Mouse (Mus musculus) forebrain, postnatal 0 days (tissue): ENCODE results near the gene Kbtbd8. TPM values are rescaled to one million over a fixed set of nuclear protein-coding genes. Genes with fewer than 3 reads are reported as not detected.
A peak's percentile ranks its signal among the peaks of the same experiment; 100 is the strongest.

Source experiments
- ATAC-seq: fragments of 200-750 bp; cut with Nextera tagmentation; 2 replicates; pipeline ENCODE4 v1.8.0; 2017; ENCODE audit warnings: mild to moderate bottlenecking, moderate library complexity
- DNase-seq: peaks from one replicate; pipeline ENCODE4 v3.0.0-alpha.2; 2015
- H3K27ac ChIP-seq: fragments of 300-500 bp; sonication (generic); 2 replicates; pipeline ENCODE4 v1.5.1; 2014; ENCODE audit warnings: low read depth, mild to moderate bottlenecking, antibody characterized with exemption, low read length, moderate library complexity, mixed read lengths
- H3K27me3 ChIP-seq: fragments of 300-500 bp; sonication (generic); 2 replicates; pipeline ENCODE4 v1.6.1; 2014; ENCODE audit warnings: mild to moderate bottlenecking, low read length, mixed read lengths; ENCODE audit not compliant: insufficient read depth
- H3K36me3 ChIP-seq: fragments of 300-500 bp; sonication (generic); 2 replicates; pipeline ENCODE4 v1.6.1; 2014; ENCODE audit warnings: mild to moderate bottlenecking, moderate library complexity; ENCODE audit not compliant: insufficient read depth
- H3K4me1 ChIP-seq: fragments of 300-500 bp; sonication (generic); 2 replicates; pipeline ENCODE4 v1.6.1; 2014; ENCODE audit warnings: antibody characterized with exemption; ENCODE audit not compliant: insufficient read depth
- H3K4me2 ChIP-seq: fragments of 300-500 bp; sonication (generic); 2 replicates; pipeline ENCODE4 v1.6.1; 2014; ENCODE audit warnings: low read depth, mild to moderate bottlenecking, moderate library complexity
- H3K4me3 ChIP-seq: fragments of 300-500 bp; sonication (generic); 2 replicates; pipeline ENCODE4 v1.5.1; 2014; ENCODE audit warnings: low read depth, low read length, mixed read lengths
- H3K9ac ChIP-seq: fragments of 300-500 bp; sonication (generic); 2 replicates; pipeline ENCODE4 v1.6.1; 2014; ENCODE audit warnings: mild to moderate bottlenecking
- H3K9me3 ChIP-seq: fragments of 300-500 bp; sonication (generic); 2 replicates; pipeline ENCODE4 v1.6.1; 2016; ENCODE audit warnings: low read length
- CTCF ChIP-seq: sonication (generic); IDR thresholded peaks from 2 replicates; pipeline ENCODE4 v1.5.1; 2016; ENCODE audit warnings: antibody characterized with exemption, control low read depth, low read depth
- WGBS: fragments of 180-500 bp; shearing (Covaris S2); extraction: QIAGEN DNeasy Blood & Tissue Kit; methylation state at CpG from one replicate; pipeline ENCODE4 v1.1.7; 2014; 5-methylcytosine and 5-hydroxymethylcytosine counted together
- polyA plus RNA-seq: library from polyadenylated mRNA; unstranded; fragments of >200 nt; fragmentation: Nextera tagmentation; extraction: Ambion mirVana; gene quantifications from 2 replicates; pipeline ENCODE4 v1.2.1, GENCODE M21; 2015
- total RNA-seq: library from RNA; depleted of rRNA; stranded (reverse); fragments of >200 nt; gene quantifications from 2 replicates; pipeline ENCODE4 v1.2.3, GENCODE M21; 2014

Kbtbd8 gene
- total and polyA plus RNA-seq, 2 experiments from 2014 or later, result 1.3 to 6.0 TPM

DNA sequence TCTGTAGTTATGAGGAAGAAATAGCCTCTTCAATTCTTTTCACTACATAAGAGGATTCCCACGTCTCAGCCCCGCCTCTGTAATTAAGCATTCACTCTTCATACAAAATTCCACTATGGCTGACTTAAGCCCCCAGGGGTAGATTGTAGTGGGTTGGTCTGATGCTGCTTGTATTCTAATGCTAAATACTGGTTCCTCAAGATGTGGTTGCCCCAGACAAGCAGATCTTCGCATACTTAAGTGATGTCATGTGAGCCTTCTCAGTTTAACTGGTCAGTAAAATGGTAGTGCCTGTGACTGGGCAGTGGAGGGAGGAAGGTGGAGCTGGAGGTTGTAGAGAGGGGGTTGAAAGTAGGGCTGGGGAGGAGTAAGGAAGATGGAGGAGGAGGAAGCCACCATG lies 13.3 kb upstream of the Kbtbd8 start:
- Histone ChIP-seq H3K4me3 (no peak overlapping the region), H3K4me1 (no peaks in the 10 kb centered on the region), H3K9me3 (no peaks in the 10 kb centered on the region), H3K9ac (no peak overlapping the region), H3K27ac (no peak overlapping the region), H3K4me2 (no peak overlapping the region), H3K27me3 (no peaks in the 10 kb centered on the region), H3K36me3 (no peaks in the 10 kb centered on the region)
- DNase-seq, result no peak
- no peak for ATAC-seq
- WGBS, result 46% methylated on average over 3 of the region's 3 CpGs
- TF ChIP-seq CTCF, result no peak

- Histone ChIP-seq H3K4me2 (no peak overlapping the region), H3K9ac (no peak overlapping the region), H3K9me3 (no peaks in the 10 kb centered on the region), H3K4me1 (no peaks in the 10 kb centered on the region), H3K4me3 (no peak overlapping the region), H3K36me3 (no peaks in the 10 kb centered on the region), H3K27me3 (no peaks in the 10 kb centered on the region), H3K27ac (no peak overlapping the region)
- DNase-seq (no peak), ATAC-seq (no peak)
- no peak for TF ChIP-seq CTCF
Measured at GRCm38 (mm10) chr6:95108437-95108836, 8.6 kb upstream of the Kbtbd8 start.

- Histone ChIP-seq H3K4me3 (no peak overlapping the region), H3K9me3 (no peaks in the 10 kb centered on the region), H3K4me1 (no peaks in the 10 kb centered on the region), H3K27me3 (no peaks in the 10 kb centered on the region), H3K9ac (no peak overlapping the region), H3K4me2 (no peak overlapping the region), H3K27ac (no peak overlapping the region), H3K36me3 (no peaks in the 10 kb centered on the region)
- DNase-seq, result peak; percentile 37
- TF ChIP-seq CTCF, result no peak
- ATAC-seq, result peak; percentile 65; the same call in 1 of the 2 replicates
- WGBS, result 60% methylated on average over 6 of the region's 6 CpGs
Measured at GRCm38 (mm10) chr6:95109691-95110450, 7.2 kb upstream of the Kbtbd8 start.

- Histone ChIP-seq H3K36me3 (no peaks in the 10 kb centered on the region), H3K27ac (no peak overlapping the region), H3K9ac (no peak overlapping the region), H3K4me2 (no peak overlapping the region), H3K27me3 (no peaks in the 10 kb centered on the region), H3K9me3 (no peaks in the 10 kb centered on the region), H3K4me1 (no peaks in the 10 kb centered on the region), H3K4me3 (no peak overlapping the region)
- no peak for TF ChIP-seq CTCF
- ATAC-seq (no peak), DNase-seq (no peak)
- WGBS, result 68% methylated on average over 5 of the region's 5 CpGs
Measured at GRCm38 (mm10) chr6:95112015-95112414, 5.0 kb upstream of the Kbtbd8 start.

DNA sequence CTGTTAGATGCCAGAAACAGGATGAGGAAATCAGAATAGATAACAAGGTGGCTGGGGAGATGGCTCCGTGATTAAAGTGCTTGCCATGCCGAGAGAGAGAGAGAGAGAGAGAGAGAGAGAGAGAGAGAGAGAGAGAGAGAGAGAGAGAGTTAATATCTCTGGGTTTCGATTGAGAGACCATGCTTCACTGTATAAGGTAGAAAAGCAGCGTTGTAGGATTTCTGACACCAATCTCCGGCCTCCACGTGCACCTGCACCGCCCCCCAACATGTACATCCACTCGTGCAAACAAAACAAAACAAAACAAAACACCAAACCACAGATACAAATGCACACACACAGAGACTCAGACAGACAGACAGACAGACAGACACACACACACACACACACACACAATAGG lies 527 bp upstream of the Kbtbd8 start:
- Histone ChIP-seq H3K36me3 (no peaks in the 10 kb centered on the region), H3K9ac (no peak overlapping the region), H3K9me3 (no peaks in the 10 kb centered on the region), H3K4me3 (no peak overlapping the region), H3K4me1 (no peaks in the 10 kb centered on the region), H3K27me3 (no peaks in the 10 kb centered on the region), H3K4me2 (no peak overlapping the region), H3K27ac (no peak overlapping the region)
- no peak for TF ChIP-seq CTCF
- DNase-seq (no peak), ATAC-seq (no peak)
- WGBS, result 63% methylated on average over 8 of the region's 8 CpGs

DNA sequence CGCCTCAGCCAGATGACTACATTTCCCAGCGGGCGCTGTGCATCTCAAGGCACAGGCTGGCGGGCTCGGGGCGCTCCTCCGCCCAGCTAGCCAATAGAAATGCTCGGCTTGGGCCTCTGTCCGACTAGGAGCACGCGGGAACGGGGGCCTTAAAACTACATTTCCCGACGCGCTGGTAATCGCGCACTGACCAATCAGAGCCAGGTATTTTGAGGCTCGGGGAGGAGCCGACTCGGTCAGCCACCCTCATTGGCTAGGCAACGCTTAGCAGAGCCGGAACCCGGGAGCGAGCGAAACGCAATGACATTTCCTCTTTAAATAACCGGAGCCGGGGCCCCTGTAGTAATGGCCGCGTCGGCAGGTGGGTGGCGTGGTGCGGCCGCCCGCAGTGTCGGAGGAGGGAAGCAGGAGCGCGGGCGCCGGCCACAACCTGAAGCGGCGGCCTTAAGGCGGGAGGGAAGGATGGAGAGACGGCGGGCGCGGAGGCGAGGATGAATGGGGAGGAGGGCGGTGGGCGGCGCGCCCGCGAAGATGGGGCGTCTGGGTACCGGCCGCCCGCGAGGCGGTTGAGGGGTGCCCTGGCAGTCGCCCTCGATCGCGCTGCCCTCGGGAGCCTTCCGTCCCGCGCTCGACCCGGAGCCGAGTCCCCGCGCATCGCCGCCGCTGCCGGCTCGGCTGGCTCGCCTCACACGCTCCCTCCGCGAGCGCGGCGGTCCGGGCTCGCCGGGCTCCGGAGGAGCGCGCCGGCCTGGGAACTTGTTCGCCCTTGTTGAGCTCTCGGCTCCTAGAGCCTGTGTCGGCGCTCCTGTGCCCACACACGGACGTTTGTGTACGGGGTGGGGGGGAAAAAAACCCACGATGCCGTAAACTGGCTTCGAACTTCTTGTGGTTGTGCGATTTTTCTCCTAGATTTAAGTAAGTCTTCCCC lies 838 bp downstream of the Kbtbd8 start:
- under 1% methylated on average over 83 of the region's 103 CpGs for WGBS

DNA sequence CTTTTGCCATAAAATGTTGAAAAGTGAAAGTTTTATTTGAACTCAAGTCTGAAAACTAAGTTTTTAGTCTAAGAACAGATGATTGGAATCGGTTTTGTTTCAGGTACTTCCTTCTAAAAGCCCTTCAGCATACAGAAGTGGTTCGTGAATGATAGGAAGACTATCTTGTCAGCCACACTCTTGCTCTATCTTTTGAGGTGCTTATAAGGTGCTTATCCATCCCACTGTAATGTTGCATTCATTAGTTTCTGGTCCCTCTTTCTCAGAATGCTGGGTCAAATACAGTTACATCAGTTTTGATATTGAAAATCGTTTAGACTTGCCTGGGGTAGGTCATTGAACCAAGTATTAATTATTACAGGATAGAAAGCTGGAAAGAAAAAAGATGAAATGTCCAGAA lies 2.3 kb downstream of the Kbtbd8 start:
- TF ChIP-seq CTCF, result no peak
- Histone ChIP-seq H3K36me3 (peaks cover 9% of the 10 kb centered on the region; the same call in 1 of the 2 replicates), H3K9me3 (no peaks in the 10 kb centered on the region), H3K4me3 (no peak overlapping the region), H3K27ac (no peak overlapping the region), H3K4me2 (no peak overlapping the region), H3K9ac (no peak overlapping the region), H3K27me3 (no peaks in the 10 kb centered on the region), H3K4me1 (no peaks in the 10 kb centered on the region; the same call in 1 of the 2 replicates)
- WGBS, result 86% methylated on average over 3 of the region's 3 CpGs
- ATAC-seq (no peak), DNase-seq (no peak)

More for the DNA sequence above, 838 bp downstream of the Kbtbd8 start:
- no peaks in the 10 kb centered on the region for H3K27me3 ChIP-seq
- no peaks in the 10 kb centered on the region for H3K9me3 ChIP-seq
- DNase-seq, result peak; percentile 99
- H3K27ac ChIP-seq, result peak overlapping the region; percentile 93
- peaks cover 9% of the 10 kb centered on the region; the same call in 1 of the 2 replicates for H3K36me3 ChIP-seq
- H3K4me1 ChIP-seq, result no peaks in the 10 kb centered on the region
- peak overlapping the region; percentile 59 for H3K4me2 ChIP-seq
- ATAC-seq, result peak; percentile 99
- peak overlapping the region; percentile 74 for H3K9ac ChIP-seq
- peak overlapping the region; percentile 92 for H3K4me3 ChIP-seq
- peak; percentile 56 for TF ChIP-seq CTCF
